Mouse (Mus musculus): Measurements from ENCODE around the gene Kdm6a.

Gene Kdm6a

GRCm38 (mm10) chrX:18162192-18162857 lies at the start of gene Kdm6a:
Kdm6a (plus strand) TSS chrX:18162575.
- DNase-seq (ENCODE audit: extremely low spot score, low spot score) = peak; percentile 91

- no peak for DNase-seq (ENCODE audit: extremely low spot score, low spot score)
These were observed 16.8 kb upstream of the Kdm6a start, which contains the start of gene Dusp21 for GRCm38 (mm10) chrX:18145557-18145956. Dusp21 (plus strand) TSS chrX:18145857.

GRCm38 (mm10) chrX:18160734-18161442 lies 1.5 kb upstream of the Kdm6a start:
- DNase-seq (ENCODE audit: extremely low spot score, low spot score) = no peak

- no peak for DNase-seq (ENCODE audit: extremely low spot score, low spot score)
These were observed 581 bp upstream of the Kdm6a start for GRCm38 (mm10) chrX:18161796-18162191.

- peak; percentile 69 for DNase-seq (ENCODE audit: extremely low spot score, low spot score)
These were observed 721 bp downstream of the Kdm6a start for GRCm38 (mm10) chrX:18162861-18163731.

GRCm38 (mm10) chrX:18163917-18164624 lies 1.7 kb downstream of the Kdm6a start:
- DNase-seq (ENCODE audit: extremely low spot score, low spot score) = peak; percentile 20

- DNase-seq (ENCODE audit: extremely low spot score, low spot score) = no peak
These were observed 2.7 kb downstream of the Kdm6a start for GRCm38 (mm10) chrX:18165121-18165520.

GRCm38 (mm10) chrX:18166961-18167360 lies 4.6 kb downstream of the Kdm6a start:
- DNase-seq (ENCODE audit: extremely low spot score, low spot score) = no peak

- no peak for DNase-seq (ENCODE audit: extremely low spot score, low spot score)
These were observed 6.6 kb downstream of the Kdm6a start for GRCm38 (mm10) chrX:18168940-18169339.

GRCm38 (mm10) chrX:18174831-18175230 lies 12.5 kb downstream of the Kdm6a start:
- no peak for DNase-seq (ENCODE audit: extremely low spot score, low spot score)

GRCm38 (mm10) chrX:18177803-18178202 lies 15.4 kb downstream of the Kdm6a start:
- no peak for DNase-seq (ENCODE audit: extremely low spot score, low spot score)

- DNase-seq (ENCODE audit: extremely low spot score, low spot score) = no peak
These were observed 17.1 kb downstream of the Kdm6a start for GRCm38 (mm10) chrX:18179492-18179891.

- DNase-seq (ENCODE audit: extremely low spot score, low spot score) = no peak
These were observed 24.8 kb downstream of the Kdm6a start for GRCm38 (mm10) chrX:18187203-18187602.

GRCm38 (mm10) chrX:18188293-18188692 lies 25.9 kb downstream of the Kdm6a start:
- no peak for DNase-seq (ENCODE audit: extremely low spot score, low spot score)

GRCm38 (mm10) chrX:18239572-18239971 lies 77.2 kb downstream of the Kdm6a start:
- DNase-seq (ENCODE audit: extremely low spot score, low spot score) = no peak

- no peak for DNase-seq (ENCODE audit: extremely low spot score, low spot score)
These were observed 88.2 kb downstream of the Kdm6a start for GRCm38 (mm10) chrX:18250621-18251020.

- no peak for DNase-seq (ENCODE audit: extremely low spot score, low spot score)
These were observed 92.4 kb downstream of the Kdm6a start for GRCm38 (mm10) chrX:18254767-18255166.

- no peak for DNase-seq (ENCODE audit: extremely low spot score, low spot score)
These were observed 95.9 kb downstream of the Kdm6a start for GRCm38 (mm10) chrX:18258238-18258809.

GRCm38 (mm10) chrX:18278561-18278960 lies 116.2 kb downstream of the Kdm6a start:
- DNase-seq (ENCODE audit: extremely low spot score, low spot score) = no peak

- no peak for DNase-seq (ENCODE audit: extremely low spot score, low spot score)
These were observed 117.8 kb downstream of the Kdm6a start for GRCm38 (mm10) chrX:18280134-18280533.
